Mouse (Mus musculus): ENCODE data around the gene Rnf220. TPM values are rescaled to one million over a fixed set of nuclear protein-coding genes. Genes with fewer than 3 reads are reported as not detected.

The Rnf220 gene
- total RNA-seq, 1 experiment from 2014 or later = 102 TPM

- no peak for DNase-seq
Observed at GRCm38 (mm10) chr4:117299921-117300320, 196.9 kb downstream of the Rnf220 start.

DNA sequence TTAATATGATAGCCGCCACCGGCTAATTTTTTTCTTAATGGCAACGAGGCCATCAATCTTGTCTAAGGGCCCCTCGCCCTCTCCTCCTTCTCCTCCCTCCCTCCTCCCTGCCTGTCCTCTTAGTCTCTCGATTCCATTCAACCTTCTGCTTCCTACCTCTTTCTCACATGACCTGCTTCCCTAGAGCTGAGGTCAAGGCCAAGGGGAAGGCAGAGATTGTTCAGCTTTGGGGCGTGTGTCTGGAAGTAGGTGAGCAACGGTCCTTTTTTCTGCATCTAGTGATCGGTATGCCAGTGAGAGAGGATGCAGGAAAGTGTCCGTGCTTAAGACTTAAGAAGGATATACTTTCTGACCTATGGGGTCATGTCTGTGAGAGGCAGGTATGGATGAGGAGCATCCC lies 199.0 kb downstream of the Rnf220 start:
- DNase-seq = no peak

- DNase-seq = no peak
Observed at GRCm38 (mm10) chr4:117296849-117297593, 199.8 kb downstream of the Rnf220 start.

DNA sequence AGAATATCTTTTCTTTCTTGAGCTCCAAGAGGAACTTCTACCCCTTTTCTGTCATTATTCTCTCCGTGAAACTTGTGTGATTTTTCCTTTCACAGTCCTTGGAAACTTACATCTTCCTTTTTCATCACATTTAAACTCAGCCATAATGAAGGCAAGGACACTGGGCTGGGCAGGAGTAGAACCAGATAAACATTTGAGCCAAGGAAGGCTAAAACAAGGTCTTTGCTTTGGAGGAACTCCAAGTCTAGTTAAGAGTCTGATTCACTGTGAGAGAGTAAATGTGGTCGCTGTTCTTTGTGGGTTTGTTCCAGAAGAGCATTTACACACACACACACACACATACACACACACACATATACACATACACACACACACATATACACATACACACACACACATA lies 205.2 kb downstream of the Rnf220 start:
- DNase-seq = no peak

- peak; percentile 82 for DNase-seq
Observed at GRCm38 (mm10) chr4:117288927-117289801, 207.7 kb downstream of the Rnf220 start.

GRCm38 (mm10) chr4:117288277-117288926 lies 208.4 kb downstream of the Rnf220 start:
- no peak for DNase-seq

GRCm38 (mm10) chr4:117284363-117284762 lies 212.5 kb downstream of the Rnf220 start:
- no peak for DNase-seq

GRCm38 (mm10) chr4:117283271-117284191 lies 213.3 kb downstream of the Rnf220 start:
- no peak for DNase-seq

- DNase-seq = no peak
Observed at GRCm38 (mm10) chr4:117281090-117281845, 215.6 kb downstream of the Rnf220 start.

GRCm38 (mm10) chr4:117280397-117280930 lies 216.4 kb downstream of the Rnf220 start:
- DNase-seq = no peak

- DNase-seq = no peak
Observed at GRCm38 (mm10) chr4:117279253-117279642, 217.6 kb downstream of the Rnf220 start.

- no peak for DNase-seq
Observed at GRCm38 (mm10) chr4:117278381-117279252, 218.2 kb downstream of the Rnf220 start.

DNA sequence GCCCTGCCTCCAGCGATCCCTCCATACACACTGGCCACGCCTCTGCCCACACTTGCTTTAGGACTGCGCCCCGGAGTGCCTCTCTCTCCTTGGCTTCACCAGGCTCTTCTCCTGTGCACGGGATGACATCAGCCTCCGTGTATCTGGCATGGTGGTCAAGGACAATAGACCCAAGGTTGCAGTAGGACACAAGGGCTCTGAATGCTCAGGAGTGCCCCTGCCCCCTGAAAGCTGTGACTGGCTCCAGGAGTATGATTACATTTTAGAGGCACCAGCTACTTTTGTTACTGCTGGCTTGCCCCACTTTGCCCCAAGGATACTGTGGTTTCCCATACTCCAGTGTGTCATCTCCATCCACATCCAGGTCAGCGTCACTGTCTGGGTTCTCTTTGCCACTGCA lies 219.2 kb downstream of the Rnf220 start:
- peak; percentile 52 for DNase-seq

- DNase-seq = peak; percentile 45
Observed at GRCm38 (mm10) chr4:117277021-117277420, 219.8 kb downstream of the Rnf220 start.

- DNase-seq = peak; percentile 63
Observed at GRCm38 (mm10) chr4:117276281-117276711, 220.6 kb downstream of the Rnf220 start.

DNA sequence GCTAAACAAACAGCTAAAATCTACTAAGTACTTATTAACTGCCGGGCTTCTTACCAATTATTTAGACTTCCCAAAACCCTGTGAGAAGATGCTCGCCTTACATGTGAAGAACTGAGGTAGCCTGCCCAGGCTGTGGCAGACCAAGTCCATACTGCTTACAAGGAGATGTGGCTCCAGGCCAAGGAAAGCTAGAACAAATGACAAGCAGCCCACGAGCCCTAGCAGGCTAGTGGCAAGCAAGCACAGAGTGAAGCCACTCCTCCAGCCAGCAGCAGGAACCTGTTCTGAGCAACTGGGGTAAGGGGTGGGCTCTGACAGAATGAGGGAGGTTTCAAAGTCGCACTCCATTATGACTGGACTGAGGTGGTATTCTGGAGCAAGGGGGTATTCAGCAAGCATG lies 222.1 kb downstream of the Rnf220 start:
- no peak for DNase-seq

DNA sequence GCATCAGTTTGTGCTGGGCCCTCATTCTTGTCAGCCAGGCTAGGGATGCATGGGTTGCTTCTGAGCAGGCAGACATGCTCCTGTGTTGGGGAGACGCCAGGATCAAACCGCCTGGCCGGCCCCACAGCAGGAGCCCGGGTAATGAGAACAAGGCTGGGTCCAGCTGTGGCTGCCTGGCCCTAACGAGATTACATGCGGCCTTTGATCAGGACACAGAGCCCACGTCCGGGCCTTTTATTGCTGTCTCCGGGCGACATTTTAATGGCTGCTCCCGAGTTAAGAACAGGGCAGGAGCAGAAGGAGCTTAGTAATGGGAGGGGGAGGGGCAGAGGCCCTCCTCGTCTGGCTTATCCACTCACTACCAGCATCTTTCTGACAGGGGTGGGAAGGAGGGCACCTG lies 224.4 kb downstream of the Rnf220 start:
- no peak for DNase-seq

GRCm38 (mm10) chr4:117270278-117270677 lies 226.6 kb downstream of the Rnf220 start:
- peak; percentile 79 for DNase-seq

- DNase-seq = no peak
Observed at GRCm38 (mm10) chr4:117267831-117268437, 228.9 kb downstream of the Rnf220 start.

Measured in adrenal gland, postnatal 25 days (tissue).